Mouse (Mus musculus): ENCODE measurements around the gene Dnajc25. TPM values are rescaled to one million over a fixed set of nuclear protein-coding genes. Genes with fewer than 3 reads are reported as not detected.
A peak's percentile ranks its signal among the peaks of the same experiment; 100 is the strongest.

Dnajc25 gene
- polyA plus RNA-seq, 2 experiments: 2.4 to 7.1 TPM

- H3K36me3 ChIP-seq (replicated peaks; ENCODE audit: control insufficient read depth, insufficient read depth, low read depth): no peaks in the 10 kb centered on the region
- H3K9ac ChIP-seq (replicated peaks): peak overlapping the region; percentile 47
- H3K4me1 ChIP-seq (replicated peaks; ENCODE audit: control insufficient read depth in 2 of 2, insufficient read depth in 2 of 2, low read length in 1 of 2): peaks cover 37 to 54% of the 10 kb centered on the region in 2 experiments
- H3K4me3 ChIP-seq (ENCODE audit: insufficient read depth in 1 of 2, low read depth in 2 of 2, low read length in 2 of 2): 0 out of 4 replicates have a peak overlapping the region, but pooled peaks of 1 of the 2 experiments have one; percentile 12
- H3K9me3 ChIP-seq (ENCODE audit: control insufficient read depth, low read length): no peaks in the 10 kb centered on the region
- ATAC-seq (ENCODE audit: insufficient read depth) (peak; percentile 65), DNase-seq (ENCODE audit: low read depth in 3 of 3, low spot score in 3 of 3) (no peak)
- TF ChIP-seq EP300 (IDR thresholded peaks at IDR 0.05; ENCODE audit: low read depth): no peak
- no peak for TF ChIP-seq CTCF (IDR thresholded peaks at IDR 0.05; ENCODE audit: low read depth)
- H3K27me3 ChIP-seq (ENCODE audit: control insufficient read depth, insufficient read depth, low read length): no peaks in the 10 kb centered on the region
- 21% methylated on average over 5 of the region's 5 CpGs for WGBS (ENCODE audit: insufficient replicate concordance)
- peak overlapping the region; percentile 65 for H3K4me2 ChIP-seq (ENCODE audit: low read depth)
- peak overlapping the region; percentile 48 for H3K27ac ChIP-seq
Measured at GRCm38 (mm10) chr4:58992195-58992594, 2.7 kb upstream of the Dnajc25 start.

GRCm38 (mm10) chr4:58995251-58995693, 410 bp downstream of the Dnajc25 start:
- DNase-seq (ENCODE audit: low read depth in 3 of 3, low spot score in 3 of 3): no peak
- ATAC-seq (ENCODE audit: insufficient read depth): no peak
- Histone ChIP-seq H3K27ac (no peak overlapping the region), H3K9ac (replicated peaks) (no peak overlapping the region), H3K27me3 (ENCODE audit: control insufficient read depth, insufficient read depth, low read length) (no peaks in the 10 kb centered on the region), H3K4me3 (ENCODE audit: insufficient read depth in 1 of 2, low read depth in 2 of 2, low read length in 2 of 2) (no peak overlapping the region), H3K4me2 (ENCODE audit: low read depth) (no peak overlapping the region), H3K4me1 (replicated peaks; ENCODE audit: control insufficient read depth in 2 of 2, insufficient read depth in 2 of 2, low read length in 1 of 2) (peaks cover 24 to 37% of the 10 kb centered on the region in 2 experiments), H3K36me3 (replicated peaks; ENCODE audit: control insufficient read depth, insufficient read depth, low read depth) (no peaks in the 10 kb centered on the region), H3K9me3 (ENCODE audit: control insufficient read depth, low read length) (no peaks in the 10 kb centered on the region)
- TF ChIP-seq EP300 (IDR thresholded peaks at IDR 0.05; ENCODE audit: low read depth): no peak
- TF ChIP-seq CTCF (IDR thresholded peaks at IDR 0.05; ENCODE audit: low read depth): no peak
- WGBS (ENCODE audit: insufficient replicate concordance): 43% methylated on average over 8 of the region's 8 CpGs

GRCm38 (mm10) chr4:58997081-58997480, 2.2 kb downstream of the Dnajc25 start:
- 66% methylated on average over 5 of the region's 5 CpGs for WGBS (ENCODE audit: insufficient replicate concordance)
- no peak for DNase-seq (ENCODE audit: low read depth in 3 of 3, low spot score in 3 of 3)
- Histone ChIP-seq H3K27ac (no peak overlapping the region), H3K4me1 (replicated peaks; ENCODE audit: control insufficient read depth in 2 of 2, insufficient read depth in 2 of 2, low read length in 1 of 2) (peaks cover 14 to 22% of the 10 kb centered on the region in 2 experiments), H3K36me3 (replicated peaks; ENCODE audit: control insufficient read depth, insufficient read depth, low read depth) (no peaks in the 10 kb centered on the region), H3K4me2 (ENCODE audit: low read depth) (no peak overlapping the region), H3K27me3 (ENCODE audit: control insufficient read depth, insufficient read depth, low read length) (no peaks in the 10 kb centered on the region), H3K4me3 (ENCODE audit: insufficient read depth in 1 of 2, low read depth in 2 of 2, low read length in 2 of 2) (no peak overlapping the region), H3K9me3 (ENCODE audit: control insufficient read depth, low read length) (no peaks in the 10 kb centered on the region), H3K9ac (replicated peaks) (no peak overlapping the region)
- TF ChIP-seq EP300 (IDR thresholded peaks at IDR 0.05; ENCODE audit: low read depth) (no peak), CTCF (IDR thresholded peaks at IDR 0.05; ENCODE audit: low read depth) (no peak)
- no peak for ATAC-seq (ENCODE audit: insufficient read depth)

GRCm38 (mm10) chr4:58998688-58999087, 3.8 kb downstream of the Dnajc25 start:
- Histone ChIP-seq H3K36me3 (replicated peaks; ENCODE audit: control insufficient read depth, insufficient read depth, low read depth) (no peaks in the 10 kb centered on the region), H3K9ac (replicated peaks) (no peak overlapping the region), H3K4me2 (ENCODE audit: low read depth) (no peak overlapping the region), H3K27ac (no peak overlapping the region), H3K4me1 (replicated peaks; ENCODE audit: control insufficient read depth in 2 of 2, insufficient read depth in 2 of 2, low read length in 1 of 2) (peaks cover 4 to 12% of the 10 kb centered on the region in 2 experiments; a peak in 3 of 4 replicates), H3K9me3 (ENCODE audit: control insufficient read depth, low read length) (no peaks in the 10 kb centered on the region), H3K27me3 (ENCODE audit: control insufficient read depth, insufficient read depth, low read length) (no peaks in the 10 kb centered on the region), H3K4me3 (ENCODE audit: insufficient read depth in 1 of 2, low read depth in 2 of 2, low read length in 2 of 2) (no peak overlapping the region)
- DNase-seq (ENCODE audit: low read depth in 3 of 3, low spot score in 3 of 3): no peak
- no peak for ATAC-seq (ENCODE audit: insufficient read depth)
- 29% methylated on average over 1 of the region's 1 CpGs for WGBS (ENCODE audit: insufficient replicate concordance)
- TF ChIP-seq CTCF (IDR thresholded peaks at IDR 0.05; ENCODE audit: low read depth) (no peak), EP300 (IDR thresholded peaks at IDR 0.05; ENCODE audit: low read depth) (no peak)

GRCm38 (mm10) chr4:58999686-59000085, 4.8 kb downstream of the Dnajc25 start:
- TF ChIP-seq EP300 (IDR thresholded peaks at IDR 0.05; ENCODE audit: low read depth): no peak
- TF ChIP-seq CTCF (IDR thresholded peaks at IDR 0.05; ENCODE audit: low read depth): peak; percentile 92
- Histone ChIP-seq H3K27me3 (ENCODE audit: control insufficient read depth, insufficient read depth, low read length) (no peaks in the 10 kb centered on the region), H3K36me3 (replicated peaks; ENCODE audit: control insufficient read depth, insufficient read depth, low read depth) (no peaks in the 10 kb centered on the region), H3K4me1 (replicated peaks; ENCODE audit: control insufficient read depth in 2 of 2, insufficient read depth in 2 of 2, low read length in 1 of 2) (peaks cover 13 to 17% of the 10 kb centered on the region in 2 experiments), H3K4me2 (ENCODE audit: low read depth) (no peak overlapping the region), H3K9ac (replicated peaks) (no peak overlapping the region), H3K27ac (no peak overlapping the region), H3K4me3 (ENCODE audit: insufficient read depth in 1 of 2, low read depth in 2 of 2, low read length in 2 of 2) (no peak overlapping the region), H3K9me3 (ENCODE audit: control insufficient read depth, low read length) (no peaks in the 10 kb centered on the region)
- DNase-seq (ENCODE audit: low read depth in 3 of 3, low spot score in 3 of 3): peak; percentile 55 to 59 (median 55)
- WGBS (ENCODE audit: insufficient replicate concordance): 3% methylated on average over 2 of the region's 2 CpGs
- no peak for ATAC-seq (ENCODE audit: insufficient read depth)
